Mouse (Mus musculus): Measurements from ENCODE around the gene Gria2.

Gria2 gene

GRCm38 (mm10) chr3:80774005-80774764 lies 28.4 kb downstream of the Gria2 start:
- no peak for DNase-seq

GRCm38 (mm10) chr3:80773232-80773631 lies 29.4 kb downstream of the Gria2 start:
- DNase-seq, result no peak

GRCm38 (mm10) chr3:80769506-80770235 lies 33.0 kb downstream of the Gria2 start:
- no peak for DNase-seq

- no peak for DNase-seq
These were observed 43.7 kb downstream of the Gria2 start for GRCm38 (mm10) chr3:80758955-80759354.

- DNase-seq, result no peak
These were observed 44.3 kb downstream of the Gria2 start for GRCm38 (mm10) chr3:80758363-80758762.

- no peak for DNase-seq
These were observed 51.8 kb downstream of the Gria2 start for GRCm38 (mm10) chr3:80750786-80751185.

GRCm38 (mm10) chr3:80725205-80725604 lies 77.4 kb downstream of the Gria2 start:
- DNase-seq, result no peak

GRCm38 (mm10) chr3:80713123-80713522 lies 89.5 kb downstream of the Gria2 start:
- DNase-seq, result no peak

GRCm38 (mm10) chr3:80708992-80709391 lies 93.6 kb downstream of the Gria2 start:
- DNase-seq, result no peak

GRCm38 (mm10) chr3:80702173-80702572 lies 100.5 kb downstream of the Gria2 start:
- DNase-seq, result no peak

GRCm38 (mm10) chr3:80697523-80697922 lies 105.1 kb downstream of the Gria2 start:
- DNase-seq, result no peak

GRCm38 (mm10) chr3:80694965-80695364 lies 107.7 kb downstream of the Gria2 start:
- no peak for DNase-seq

- DNase-seq, result no peak
These were observed 137.5 kb downstream of the Gria2 start for GRCm38 (mm10) chr3:80665105-80665504.

- no peak for DNase-seq
These were observed 139.3 kb downstream of the Gria2 start for GRCm38 (mm10) chr3:80663293-80663692.

GRCm38 (mm10) chr3:80661838-80662237 lies 140.8 kb downstream of the Gria2 start:
- no peak for DNase-seq

GRCm38 (mm10) chr3:80652213-80652612 lies 150.4 kb downstream of the Gria2 start:
- no peak for DNase-seq

All from kidney, adult 8-10 months (tissue).